Mouse (Mus musculus): ENCODE measurements around the gene Prkci.

The Prkci gene

DNA sequence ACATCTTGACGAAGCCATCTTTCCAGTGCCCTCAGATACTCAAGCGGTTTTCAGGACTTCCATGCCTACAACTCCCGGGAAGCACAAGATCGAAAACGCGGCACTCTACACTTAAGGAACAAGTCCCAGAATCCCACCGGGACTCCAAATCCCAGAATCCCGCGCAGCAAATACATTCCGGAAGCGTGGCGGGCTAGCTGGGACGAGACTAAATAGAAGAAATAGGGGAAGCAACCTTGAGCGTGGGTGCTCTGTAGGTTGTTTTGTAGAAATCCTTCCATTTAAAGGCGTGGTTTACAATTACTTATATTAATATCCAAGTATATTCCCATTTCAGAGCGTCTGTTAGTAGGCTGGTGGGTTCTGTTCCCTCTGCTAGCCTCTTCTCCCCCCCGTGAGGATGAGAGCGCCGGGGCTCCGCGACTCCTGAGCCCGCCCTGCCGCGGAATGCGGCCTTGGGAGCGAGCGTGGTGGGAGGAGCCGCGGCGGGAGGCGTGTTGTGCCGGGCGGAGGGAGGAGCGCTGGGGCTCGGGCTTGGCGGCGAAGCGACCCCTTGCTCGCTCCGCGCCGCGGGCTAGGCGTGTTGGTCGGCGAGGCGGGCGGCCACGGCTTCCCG is at the start of gene Prkci:
Prkci (plus strand) TSS at position 465 of the 616 bp plus-strand sequence.
- peak; percentile 92 for DNase-seq (ENCODE audit: low spot score)

DNA sequence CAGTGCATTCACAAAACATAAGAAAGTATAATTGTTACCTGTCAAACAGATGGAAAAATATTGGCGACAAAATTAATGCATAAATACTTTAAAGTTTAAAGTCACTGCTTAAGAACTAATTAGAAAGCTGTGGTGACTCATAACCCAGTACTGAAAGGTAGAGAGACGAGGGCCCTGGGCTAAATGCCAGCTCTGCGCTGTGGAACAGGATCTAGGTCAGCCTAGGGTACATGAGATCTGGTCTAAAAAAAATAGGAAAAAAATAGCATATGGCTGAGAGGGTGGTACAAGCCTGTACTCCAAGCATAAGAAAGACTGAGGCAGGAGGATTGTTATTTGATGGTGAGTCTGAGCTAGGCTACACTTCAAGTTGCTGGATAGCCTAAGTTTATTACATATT is 43.9 kb upstream of the Prkci start:
- DNase-seq (ENCODE audit: low spot score): no peak

DNA sequence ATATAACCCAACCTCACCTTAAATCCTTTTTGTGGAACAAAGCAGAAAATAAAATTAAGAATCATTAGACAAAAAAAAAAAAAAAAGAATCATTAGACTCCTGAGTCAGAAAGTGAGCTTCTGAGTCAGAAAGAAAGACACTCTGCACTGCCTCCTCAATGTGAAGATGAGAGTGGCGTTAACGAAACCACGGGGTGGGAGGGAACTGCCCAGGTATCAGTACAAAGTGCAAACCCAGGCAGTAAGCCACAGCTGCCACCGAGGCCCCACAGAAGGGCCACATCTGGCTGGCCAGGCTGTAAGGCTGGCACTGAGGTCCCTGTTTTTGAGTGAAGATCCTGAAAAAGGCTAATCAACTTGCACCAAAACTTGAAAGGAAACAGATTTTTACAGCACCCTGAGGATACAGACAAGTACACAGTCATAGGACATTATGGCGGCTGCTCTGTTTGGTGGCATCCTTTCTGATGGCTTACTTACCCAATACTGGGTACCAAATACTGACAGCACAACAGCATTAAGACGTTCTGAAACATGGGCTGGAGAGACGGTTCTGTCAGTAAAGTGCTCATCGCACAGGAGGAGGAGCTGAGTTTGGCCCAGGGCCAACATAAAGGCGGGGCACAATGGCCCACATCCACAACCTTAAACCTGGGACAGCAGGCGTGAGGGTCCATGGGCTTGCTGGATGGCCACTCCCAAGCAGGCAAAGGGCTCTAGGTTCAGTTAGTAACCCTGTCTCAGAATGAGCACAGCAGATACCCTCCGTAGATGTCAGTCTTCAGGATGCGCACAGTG is 43.1 kb upstream of the Prkci start:
- DNase-seq (ENCODE audit: low spot score): no peak

DNA sequence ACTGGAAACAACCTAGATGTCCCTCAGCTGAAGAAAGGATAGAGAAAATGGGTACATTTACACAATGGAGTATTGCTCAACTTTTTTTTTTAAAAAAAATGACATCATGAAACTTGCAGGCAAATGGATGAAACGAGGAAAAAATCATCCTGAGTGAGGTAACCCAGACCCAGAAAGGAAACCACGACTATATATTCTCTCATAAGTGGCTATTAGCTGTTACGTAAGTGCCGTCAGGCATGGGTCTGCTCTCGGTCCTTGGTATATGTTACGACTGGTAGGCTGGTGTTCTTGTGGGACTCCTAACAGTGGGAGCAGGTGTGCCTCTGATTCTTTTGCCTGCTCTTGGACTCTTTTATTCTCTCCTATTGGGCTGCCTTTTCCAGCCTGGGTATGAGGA is 39.2 kb upstream of the Prkci start:
- DNase-seq (ENCODE audit: low spot score): no peak

DNA sequence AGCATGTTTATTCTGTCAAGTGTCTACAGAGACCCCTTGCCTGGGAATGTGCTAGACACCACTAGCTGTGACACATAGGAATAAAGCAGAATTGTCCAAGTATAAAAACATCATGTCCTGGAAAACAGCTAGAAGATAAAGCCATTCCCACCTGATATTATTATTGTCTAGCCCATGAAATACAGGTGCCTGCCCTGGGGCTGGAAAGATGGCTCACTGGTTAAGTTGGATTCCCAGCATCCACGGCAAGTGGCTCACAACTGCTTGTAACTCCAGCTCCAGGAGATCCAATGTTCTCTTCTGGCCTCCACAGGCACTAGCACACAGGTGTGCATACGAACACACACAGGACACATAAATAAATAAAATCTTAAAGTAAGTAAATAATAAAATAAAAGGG is 36.8 kb upstream of the Prkci start:
- no peak for DNase-seq (ENCODE audit: low spot score)

DNA sequence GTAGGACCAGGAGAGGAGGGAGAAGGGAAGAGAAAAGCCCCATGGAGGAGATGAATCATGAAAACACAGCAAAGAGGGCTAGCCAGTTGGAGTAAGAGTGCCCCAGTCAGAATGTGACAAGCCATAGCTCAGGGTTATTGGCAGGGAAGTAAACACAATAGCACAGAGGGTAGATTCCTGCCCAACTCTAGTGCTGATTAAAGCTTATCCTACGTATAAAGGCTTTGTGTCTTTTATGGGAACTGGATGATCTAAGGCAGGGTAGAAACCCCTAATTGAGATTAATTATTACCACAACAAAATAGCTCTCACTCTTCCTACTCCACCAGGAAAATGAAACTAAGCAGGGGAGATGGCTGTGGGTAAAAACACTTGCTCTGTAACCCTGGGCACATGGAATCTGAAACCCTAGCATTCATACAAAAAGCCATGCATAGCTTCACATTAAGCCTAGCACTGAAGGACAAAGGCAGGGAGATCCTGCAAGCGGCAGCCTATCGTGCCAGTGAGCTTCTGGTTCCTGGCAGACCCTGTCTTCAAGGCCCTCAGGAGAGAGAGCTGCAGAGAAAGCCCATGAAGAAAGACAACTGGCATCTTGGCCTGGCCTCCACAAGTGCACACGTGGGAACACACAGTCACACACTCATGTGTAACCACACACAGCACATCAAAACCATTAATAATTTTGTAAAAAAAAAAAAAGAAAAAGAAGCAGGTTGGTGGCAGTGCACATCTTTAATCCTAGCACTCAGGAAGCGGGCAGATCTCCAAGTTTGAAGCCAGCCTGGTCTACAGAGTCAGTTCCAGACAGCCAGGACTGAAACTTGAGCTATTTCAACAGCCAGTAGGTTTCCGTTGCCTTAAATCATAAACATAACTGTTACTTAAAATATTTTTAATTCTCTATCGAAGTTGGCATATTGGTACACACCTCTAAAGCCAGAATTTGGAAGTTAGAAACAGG is 35.4 kb upstream of the Prkci start:
- DNase-seq (ENCODE audit: low spot score): no peak

DNA sequence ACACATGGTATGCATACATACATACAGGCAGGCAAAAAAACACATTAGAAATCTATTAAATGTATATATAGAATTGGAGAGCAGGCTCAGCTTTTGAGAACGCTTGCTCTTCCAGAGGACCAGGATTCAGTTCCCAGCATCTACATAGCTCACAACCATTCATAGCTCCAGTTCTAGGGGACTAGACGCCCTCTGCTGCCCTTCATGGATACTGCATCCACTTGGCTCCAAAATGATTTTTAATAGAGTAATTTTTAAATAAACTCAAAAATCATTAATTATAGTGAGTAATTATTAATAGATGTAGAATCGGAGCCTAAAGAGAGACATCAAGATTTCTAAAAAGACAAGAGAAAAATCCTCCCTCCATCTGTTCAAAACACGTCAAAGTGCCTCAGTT is 32.4 kb upstream of the Prkci start:
- no peak for DNase-seq (ENCODE audit: low spot score)

DNA sequence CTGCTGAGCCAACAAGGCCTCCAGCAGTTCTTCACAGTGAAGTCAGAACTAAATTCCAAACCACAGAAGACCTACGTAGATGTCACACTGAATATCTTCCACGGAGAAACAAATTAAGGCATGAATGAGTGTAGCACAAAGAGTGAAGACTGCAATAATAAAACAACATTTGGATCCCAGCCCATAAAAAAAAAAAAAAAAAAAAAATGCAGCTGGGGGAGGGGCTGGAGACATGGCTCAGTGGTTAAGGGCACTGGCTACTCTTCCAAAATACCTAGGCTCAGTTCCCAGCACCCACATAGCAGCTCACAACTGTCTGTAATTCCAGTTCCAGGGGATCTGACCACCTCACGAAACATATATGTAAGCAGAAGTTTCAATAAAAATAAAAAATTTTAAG is 31.3 kb upstream of the Prkci start:
- DNase-seq (ENCODE audit: low spot score): no peak

DNA sequence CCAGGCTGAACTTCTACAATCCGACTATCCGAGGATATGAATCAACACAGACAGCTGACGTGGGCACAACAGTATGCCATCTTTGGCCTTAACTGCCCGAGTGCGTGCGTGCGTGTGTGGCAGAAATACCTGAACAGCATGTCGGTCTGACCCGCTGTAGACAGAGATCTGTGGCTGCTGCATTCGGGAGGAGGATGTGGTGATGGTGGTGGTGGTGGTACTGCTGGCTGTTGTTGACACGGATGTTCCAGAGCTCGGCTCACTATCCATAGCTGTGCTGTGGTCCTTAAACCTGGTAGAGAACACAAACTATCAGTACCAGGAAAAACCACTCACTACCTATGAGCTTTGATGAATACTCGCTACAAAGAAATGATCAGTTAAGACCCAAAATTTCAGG is 29.9 kb upstream of the Prkci start:
- no peak for DNase-seq (ENCODE audit: low spot score)

DNA sequence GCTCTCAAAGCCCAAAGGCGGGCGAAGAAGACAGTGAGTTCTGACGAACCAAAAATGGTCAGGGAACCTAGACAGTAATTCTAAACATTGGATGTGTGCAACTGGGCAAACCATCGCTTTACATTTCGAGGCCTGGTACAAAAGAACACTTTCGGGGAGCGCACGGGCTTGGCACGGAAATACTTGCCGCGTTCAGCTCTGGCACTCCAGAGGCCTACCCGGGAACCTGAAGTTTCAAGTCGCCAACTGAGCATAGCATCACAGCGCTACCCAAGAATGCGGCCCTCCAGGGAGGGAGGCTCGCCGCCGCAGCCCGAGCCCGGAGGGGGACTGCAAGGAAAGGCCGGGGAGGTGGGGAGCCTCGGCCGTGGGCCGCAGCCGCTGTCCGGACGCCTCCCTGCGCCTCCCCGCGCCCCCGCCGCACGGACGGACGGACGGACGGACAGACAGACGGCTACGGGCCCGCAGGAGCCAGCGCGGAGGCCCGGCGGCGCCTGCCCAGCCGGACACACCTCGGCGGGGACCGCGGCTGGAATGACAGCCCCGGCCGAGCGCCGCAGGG is 26.9 kb upstream of the Prkci start:
- DNase-seq (ENCODE audit: low spot score): peak; percentile 68

DNA sequence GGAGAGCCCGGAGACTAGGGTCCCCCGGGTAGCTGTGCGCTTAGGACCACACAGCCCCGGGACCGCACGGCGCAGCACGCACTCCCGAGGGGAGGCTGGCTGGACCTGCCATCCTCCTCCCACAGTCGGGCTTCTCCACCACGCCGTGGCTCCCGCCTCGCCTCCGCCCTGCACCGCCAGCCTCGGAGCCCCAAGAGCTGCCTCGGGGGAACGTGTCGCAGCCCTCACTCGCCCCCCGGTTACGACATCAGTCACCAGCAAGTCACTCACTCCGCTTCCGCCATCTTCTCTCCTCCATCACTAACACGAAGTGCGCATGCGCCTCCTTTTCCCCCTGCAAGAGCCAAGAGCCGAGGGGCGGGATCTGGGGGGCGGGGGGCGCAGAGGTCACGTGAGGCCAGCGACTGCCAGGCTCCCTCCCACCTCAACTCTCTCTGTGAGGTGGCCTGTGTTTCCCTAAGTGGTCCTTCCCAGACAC is 26.4 kb upstream of the Prkci start, which contains the start of gene Phc3:
Phc3 (minus strand) TSS at position 312 of the 478 bp plus-strand sequence.
- peak; percentile 92 for DNase-seq (ENCODE audit: low spot score)

DNA sequence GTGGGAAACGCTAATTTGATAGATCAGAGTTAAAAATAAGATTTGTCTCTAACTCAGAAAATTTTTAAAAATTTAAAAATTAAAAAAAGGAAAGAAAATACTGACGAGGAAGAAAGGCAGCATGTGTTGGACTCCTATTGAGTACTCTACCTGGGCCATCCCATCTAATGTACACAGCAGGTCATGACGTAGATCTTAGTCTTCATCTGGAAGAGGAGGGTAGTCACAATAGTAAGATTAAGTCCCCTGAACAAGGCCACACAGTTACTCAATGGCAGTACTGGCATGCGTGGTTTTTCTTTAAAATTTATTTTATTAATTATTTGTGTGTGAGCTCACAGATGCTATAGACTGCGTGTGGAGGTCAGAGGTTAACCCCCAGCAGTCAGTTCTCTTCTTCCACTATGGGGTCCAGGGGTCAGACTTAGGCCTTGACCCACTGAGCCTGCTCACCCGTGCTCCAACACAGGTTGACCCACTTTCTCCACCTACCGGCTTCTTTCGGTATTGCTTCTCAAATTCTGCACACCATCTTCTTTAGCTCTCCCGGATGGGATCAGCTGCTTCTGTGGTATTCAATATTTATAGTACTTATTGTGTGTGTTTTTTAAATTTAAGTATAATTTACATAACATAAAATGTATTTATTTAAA is 20.3 kb upstream of the Prkci start:
- peak; percentile 56 for DNase-seq (ENCODE audit: low spot score)

DNA sequence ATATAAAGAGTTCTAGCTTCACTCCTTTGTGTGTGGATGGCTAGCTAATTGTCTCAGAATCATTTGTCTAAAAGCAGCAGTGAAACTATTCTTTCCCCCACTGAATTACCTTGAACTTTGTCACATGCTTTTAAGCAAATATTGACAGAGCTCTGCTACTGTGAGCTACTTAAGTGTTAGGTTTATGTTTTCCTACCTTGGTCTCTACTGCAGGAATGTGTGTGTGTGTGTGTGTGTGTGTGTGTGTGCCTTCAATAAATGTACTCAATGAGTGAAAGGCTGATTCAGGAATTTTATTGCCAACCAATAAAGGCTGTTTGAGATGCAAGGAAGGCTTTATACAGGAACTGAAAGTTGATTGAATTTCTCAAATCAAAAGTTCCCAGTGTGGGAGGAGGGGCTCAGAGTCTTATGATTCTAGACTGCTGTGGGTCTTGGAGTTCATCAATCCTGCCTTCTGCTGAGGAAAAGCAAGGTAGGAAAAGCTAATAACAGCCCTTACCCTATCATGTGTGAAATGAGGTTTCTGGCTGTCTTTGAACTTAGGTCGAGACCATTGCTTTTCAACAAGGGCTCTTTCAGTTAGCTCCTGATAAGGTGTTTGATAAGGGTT is 18.4 kb upstream of the Prkci start:
- DNase-seq (ENCODE audit: low spot score): no peak

DNA sequence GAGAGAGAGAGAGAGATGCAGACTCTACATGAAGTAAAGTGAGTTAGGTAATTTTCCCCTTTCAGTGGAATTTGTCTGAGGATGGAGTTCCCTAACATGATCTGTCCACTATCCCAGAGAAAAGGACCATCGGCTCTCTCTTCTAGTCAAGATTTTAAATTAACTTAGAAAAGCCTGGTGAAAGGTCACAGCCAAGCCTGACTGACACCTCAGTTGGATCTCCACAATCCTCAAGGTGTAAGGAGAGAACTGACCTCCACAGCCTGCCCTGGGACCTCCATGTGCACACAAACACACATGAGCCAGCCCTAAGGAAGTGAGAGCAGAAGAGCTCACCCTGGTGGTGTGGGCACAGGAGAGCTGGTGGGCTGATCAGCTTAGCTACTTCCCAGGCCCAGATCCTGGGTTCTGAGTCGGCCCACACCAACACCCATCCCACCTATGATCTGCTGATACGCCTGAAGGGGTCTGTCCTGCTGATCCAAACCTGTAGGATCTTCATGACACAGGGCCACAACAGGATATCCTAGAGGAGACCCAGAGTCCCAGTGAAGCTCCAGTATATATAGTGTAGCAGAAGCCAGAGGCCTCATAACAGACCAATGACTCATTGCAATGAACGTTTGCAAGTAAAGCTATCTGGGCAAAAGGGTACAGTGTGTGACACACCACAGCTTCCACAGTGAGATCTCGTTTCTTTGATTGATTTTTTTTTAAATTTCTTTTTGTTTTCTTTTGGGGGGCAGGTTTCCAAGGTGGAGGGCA is 13.7 kb upstream of the Prkci start:
- DNase-seq (ENCODE audit: low spot score): no peak

DNA sequence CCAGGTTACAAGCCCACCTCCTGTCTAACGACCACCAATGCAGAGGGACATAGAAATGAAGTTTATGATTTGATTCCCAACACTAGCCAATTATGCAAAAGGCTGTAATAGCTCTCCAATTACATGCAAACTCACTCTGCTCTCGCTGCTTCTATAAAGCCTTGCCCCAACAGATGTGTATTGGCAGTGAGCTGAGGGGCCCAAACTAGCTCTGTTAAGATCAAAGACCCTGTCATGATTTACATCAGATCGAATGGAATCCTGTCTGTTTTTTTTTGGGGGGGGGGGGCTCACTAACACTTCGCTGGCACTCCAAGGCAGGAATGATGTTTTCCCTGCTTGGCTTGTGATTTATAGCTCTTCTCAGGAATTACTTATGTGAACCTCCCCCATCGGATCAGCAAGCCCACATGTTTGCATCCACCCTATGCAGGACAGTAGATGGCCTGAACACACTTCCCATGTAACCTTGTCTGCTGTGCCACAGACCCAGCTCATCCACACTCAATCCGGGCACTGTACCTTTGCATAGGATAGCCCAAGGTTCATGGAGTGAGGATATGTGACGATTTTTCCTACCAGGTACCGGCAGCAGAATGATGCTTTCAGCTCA is 12.5 kb upstream of the Prkci start:
- no peak for DNase-seq (ENCODE audit: low spot score)

DNA sequence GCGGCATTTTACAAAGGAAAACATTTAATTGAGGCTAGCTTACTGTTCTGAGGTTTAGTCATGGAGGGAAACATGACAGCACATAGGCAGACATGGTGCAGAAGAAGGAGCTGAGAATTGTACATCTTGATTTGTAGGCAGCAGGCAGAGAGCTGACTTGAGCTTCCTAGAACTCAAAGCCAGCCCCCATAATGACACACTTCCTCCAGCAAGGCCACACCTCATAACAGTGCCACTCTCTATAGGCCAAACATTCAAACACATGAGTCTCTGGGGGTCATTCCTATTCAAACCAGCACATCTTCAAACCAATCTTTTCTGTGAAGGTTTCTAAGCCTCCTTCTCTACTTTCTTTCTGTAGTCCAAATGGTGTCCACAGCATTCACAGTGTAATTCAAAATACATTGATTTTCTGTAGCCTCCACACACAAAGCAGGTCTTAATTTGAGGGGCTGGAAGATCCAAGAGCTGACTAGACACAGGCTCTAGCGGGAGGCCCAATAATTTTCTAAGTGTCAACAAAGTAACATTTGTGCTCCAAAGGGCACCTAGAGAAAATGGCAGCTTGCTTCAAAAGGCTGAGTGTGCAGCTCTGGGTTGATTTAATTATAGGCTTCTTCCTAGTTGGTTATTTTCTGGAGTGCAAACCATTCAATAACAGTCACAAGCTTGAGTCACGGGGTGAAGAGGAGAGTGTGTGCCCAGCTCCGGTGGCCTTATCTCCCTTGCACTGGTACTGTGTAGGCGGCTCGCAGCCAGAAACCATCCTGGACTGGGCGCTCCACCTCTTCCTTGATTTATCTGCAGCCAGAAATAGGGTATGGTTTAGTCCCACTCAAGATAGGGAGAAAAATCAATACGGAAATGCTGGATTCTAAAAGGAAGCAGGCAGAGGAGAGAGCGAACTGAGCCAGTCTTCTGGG is 7.9 kb upstream of the Prkci start:
- no peak for DNase-seq (ENCODE audit: low spot score)

DNA sequence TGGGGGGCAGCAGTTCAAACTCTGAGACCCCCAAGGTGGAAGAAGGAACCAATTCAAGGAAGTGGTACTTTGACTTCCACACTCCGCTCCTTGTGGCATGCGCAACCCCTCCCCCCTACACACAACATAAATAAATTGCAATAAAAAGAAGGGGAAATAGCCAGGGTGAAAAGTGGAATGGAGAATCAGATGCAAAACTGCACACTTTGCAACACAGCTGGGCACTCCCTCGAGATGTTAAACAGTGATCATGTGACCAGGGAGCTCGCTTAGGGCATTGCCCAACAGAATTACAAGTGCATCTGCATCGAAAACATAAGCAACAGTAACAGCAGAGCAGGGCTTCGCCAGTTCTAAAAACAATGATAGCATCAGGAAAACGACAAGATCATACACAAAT is 3.4 kb upstream of the Prkci start:
- DNase-seq (ENCODE audit: low spot score): no peak

DNA sequence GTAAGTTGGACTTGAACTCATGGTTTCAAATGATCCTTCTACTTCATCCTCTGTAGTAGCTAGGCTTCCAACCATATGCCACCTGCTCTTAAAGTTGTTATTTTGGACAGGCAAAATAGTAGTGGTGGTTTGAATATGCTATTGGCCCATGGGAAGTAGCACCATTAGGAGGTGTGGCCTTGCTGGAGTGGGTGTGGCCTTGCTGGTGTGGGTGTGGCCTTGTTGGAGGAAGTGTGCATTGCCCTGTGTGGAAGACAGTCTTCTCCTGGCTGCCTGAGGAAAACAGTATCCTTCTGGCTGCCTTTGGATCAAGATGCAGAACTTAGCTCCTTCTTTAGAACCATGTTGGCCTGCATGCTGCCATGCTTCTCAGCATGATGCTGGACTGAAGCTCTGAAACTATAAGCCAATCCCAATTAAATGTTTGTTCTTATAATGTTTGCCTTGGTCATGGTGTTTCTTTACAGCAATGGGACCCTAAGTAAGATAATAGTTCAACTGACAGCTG is 2.4 kb upstream of the Prkci start:
- DNase-seq (ENCODE audit: low spot score): no peak

DNA sequence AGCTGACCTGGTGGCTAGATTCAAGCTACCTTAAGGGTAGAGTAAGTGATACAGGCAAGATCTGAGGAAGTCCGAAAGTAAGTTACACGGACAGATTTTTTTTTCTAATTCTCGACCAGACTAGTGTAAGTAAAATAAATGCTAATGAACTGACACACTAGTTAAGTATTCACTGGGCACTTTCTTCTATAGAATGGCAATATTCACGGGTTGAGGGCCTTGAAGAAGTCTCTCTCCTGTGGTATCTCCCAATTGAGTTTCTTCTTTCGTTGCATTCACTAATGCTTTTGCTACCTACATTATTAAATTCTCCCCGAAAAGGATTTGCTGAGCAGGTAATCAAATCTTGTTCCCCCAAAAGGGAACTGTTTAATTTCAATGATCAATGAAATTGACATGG is 688 bp upstream of the Prkci start:
- no peak for DNase-seq (ENCODE audit: low spot score)
